Mouse (Mus musculus): Measurements from ENCODE around the gene Ccdc153.
A peak's percentile ranks its signal among the peaks of the same experiment; 100 is the strongest.

The Ccdc153 gene

DNA sequence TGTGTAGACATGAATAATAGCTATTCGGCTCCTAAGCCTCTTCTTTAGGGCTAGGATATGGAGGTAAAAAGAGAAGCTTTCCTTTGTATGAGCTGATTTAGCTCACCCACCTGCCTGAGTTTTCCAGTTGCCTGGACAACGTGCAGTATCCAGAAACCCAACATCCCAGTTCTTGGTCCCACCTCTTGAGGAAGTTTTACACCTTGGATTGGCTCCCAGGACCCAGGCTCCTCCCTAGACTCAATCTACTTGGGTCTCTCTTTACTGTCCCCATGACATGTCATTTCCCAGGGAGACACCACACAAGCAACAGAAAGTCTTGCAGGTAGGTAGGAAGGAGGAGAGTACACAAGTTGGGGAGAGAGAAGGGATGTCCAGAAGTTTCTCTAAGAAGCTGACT lies at the start of gene Ccdc153:
Ccdc153 (plus strand) TSS at position 278 of the 400 bp plus-strand sequence.
- DNase-seq (ENCODE audit: low spot score in 2 of 2): no peak

DNA sequence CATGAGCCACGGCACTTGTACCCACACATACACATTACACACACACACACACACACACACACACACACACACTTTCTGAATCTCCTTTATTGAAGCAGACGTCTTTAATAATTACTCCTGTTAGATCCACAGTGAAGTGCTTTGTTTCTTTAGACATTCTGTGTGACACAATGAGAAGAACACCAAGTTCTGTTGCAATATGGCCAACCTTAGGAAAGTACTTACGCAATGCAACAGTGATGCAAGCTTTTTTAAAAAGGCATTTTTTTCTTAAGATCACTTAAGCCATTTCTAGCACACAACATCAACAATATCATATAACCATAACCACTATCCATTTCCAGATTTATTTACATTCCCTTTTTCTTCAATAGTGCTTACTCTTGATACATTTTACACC lies 49.3 kb upstream of the Ccdc153 start:
- DNase-seq (ENCODE audit: low spot score in 2 of 2): no peak

DNA sequence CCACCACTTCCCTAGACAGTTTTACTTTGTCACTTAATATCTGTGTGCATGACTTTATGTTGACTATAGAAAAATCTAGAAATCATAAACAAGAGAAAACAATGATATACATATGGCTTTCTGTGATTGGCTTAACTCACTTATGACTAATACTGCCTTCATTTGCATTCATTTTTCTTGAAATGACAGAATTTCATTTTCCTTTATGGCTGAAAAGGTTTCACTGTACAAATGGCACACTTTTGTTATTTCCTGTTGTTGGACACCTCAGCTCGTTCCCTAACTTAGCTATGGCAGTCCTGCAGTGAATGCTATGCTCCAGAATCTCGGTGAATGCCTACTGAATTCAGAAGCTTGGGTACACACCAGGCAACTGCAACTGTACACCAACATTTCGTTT lies 48.2 kb upstream of the Ccdc153 start:
- no peak for DNase-seq (ENCODE audit: low spot score in 2 of 2)

DNA sequence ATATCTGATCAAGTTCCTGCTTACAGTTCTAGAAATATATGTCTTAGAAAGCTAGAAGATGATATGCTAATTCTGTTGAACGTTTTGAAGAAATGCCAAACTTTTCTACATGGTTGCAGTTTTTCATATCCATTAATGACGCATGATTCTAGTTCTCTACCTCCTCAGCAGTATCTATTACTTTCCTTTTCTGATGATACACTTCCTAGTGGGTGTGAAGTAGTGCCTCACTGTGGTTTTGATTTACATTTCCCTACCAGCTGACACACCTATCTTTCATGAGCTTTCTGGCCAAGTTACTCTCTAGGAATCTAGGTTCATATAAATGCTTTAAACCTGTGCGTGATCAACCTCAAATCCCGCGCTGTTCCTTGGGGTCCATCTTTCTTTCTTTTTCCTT lies 47.7 kb upstream of the Ccdc153 start:
- DNase-seq (ENCODE audit: low spot score in 2 of 2): no peak

DNA sequence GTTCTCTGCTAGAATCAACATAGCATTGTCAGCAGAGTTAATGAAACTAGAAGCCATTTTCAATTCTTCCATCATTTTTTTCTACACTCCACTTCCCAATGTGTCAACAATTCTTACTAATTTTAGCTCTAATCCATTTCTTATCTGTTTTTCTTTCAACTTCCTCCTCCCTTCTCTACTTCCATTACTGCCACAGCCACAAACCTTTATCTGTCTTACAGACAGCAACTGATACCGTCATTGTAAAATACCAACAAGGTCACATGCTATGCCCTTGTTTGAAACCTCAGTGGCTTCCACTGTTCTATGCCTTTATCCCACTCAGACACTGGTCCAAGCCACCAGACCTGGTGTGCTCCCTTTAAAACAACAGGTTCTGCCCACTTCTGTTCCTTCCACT lies 46.5 kb upstream of the Ccdc153 start:
- DNase-seq (ENCODE audit: low spot score in 2 of 2): no peak

DNA sequence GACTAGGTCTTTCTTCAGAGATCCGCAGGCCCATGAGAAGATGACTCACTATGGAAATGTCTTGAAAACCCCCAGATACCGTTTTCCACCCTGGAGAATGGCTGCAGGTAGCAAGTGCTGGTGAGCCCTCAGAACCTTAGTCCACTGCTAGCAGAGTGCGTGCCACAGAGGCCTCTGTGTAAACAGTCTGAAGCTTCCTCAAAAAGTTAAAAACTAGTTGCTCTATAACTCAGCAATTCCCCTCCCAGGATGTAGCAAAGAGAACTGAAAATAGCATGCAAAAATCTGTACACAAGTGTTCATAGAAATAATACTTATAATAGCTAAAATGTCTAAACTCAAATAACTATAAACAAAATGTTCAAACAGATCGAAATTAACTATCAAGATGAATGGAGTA lies 44.1 kb upstream of the Ccdc153 start:
- no peak for DNase-seq (ENCODE audit: low spot score in 2 of 2)

DNA sequence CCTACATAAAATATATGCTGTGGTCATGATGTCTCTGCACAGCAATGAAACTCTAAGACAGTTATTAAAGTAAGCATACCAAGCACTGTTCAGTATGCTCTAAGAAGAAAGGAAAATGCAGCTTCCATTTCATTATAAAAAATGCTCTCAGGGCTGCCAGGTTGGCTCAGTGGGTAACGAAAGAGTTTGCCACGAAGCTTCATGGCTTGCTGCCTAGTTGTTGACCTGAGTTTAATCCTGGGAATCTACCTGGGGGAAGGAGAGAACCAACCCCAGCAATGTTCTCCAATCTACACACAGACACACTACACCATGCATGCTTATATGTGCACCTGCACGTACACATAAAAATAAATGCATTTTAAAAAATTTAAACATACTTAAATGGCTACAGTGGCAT lies 41.3 kb upstream of the Ccdc153 start:
- DNase-seq (ENCODE audit: low spot score in 2 of 2): no peak

DNA sequence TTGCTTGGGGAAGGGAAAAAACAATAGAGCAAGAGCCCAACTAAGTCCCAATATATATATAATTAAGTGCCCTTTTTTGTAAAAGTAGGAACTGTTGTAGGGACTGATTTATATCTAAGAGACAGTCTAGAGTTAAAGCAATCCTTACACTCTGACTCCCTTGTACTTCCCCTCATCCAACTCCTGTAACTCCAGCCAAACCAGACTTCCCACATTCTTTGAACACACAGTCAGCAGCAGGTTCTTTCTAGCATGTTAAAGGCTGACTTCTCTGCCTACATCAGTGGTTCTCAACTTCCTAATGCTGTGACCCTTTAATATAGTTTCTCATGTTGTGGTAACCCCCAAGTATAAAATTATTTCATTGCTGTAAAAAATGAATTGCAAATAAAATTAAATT lies 40.9 kb upstream of the Ccdc153 start:
- no peak for DNase-seq (ENCODE audit: low spot score in 2 of 2)

DNA sequence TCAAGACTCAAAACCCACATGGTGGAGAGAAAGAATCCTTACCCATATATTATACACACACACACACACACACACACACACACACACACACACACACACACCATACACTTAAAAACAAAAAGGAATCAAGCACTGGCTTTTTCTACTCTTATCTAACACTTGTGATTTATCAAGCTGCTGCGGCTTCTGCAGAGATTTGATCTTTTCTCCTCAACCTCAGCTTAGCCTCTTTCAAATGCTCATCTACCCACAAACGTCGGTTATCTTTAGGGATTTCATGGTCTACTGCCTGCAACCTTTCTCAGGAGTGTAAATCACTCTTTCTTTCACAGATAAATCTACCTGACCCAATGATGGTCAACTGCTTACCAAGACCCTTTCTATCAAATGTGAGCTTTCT lies 40.0 kb upstream of the Ccdc153 start:
- no peak for DNase-seq (ENCODE audit: low spot score in 2 of 2)

DNA sequence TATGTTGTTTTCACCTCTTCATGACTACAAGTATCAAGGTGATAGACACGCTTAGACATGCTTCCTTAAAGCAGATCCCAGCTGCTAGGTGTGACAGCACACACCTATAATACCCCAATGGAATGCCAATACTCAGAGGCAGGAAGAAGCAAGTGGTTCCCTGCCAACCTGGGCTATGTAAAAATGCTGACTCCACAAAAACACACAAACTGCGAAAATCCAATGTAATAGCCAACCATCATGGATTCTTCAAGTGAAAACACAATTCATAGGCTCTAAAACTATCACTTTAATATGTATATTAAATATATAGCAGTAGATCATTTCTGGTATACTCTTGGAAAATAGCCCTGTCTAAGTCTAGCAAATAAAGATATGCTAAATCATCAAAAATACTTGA lies 32.6 kb upstream of the Ccdc153 start:
- no peak for DNase-seq (ENCODE audit: low spot score in 2 of 2)

DNA sequence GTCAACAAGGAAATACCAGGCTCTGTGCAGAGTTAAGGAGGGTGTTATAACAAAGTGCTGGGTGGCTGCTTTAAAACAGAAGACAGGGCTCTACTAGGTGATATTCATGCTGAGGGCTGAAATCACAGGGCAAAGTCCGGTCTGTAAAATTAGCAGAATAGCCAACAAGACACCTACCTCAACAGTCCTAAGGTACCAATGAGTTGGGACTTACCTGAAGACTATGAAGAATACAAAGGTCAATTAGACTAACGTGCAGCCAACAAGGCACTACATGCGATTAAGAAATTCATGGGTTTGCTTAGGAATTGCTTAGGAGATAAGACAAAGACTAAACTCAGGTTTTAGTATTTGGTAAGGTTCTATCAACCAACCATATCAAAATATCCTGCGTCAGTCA lies 31.1 kb upstream of the Ccdc153 start:
- no peak for DNase-seq (ENCODE audit: low spot score in 2 of 2)

DNA sequence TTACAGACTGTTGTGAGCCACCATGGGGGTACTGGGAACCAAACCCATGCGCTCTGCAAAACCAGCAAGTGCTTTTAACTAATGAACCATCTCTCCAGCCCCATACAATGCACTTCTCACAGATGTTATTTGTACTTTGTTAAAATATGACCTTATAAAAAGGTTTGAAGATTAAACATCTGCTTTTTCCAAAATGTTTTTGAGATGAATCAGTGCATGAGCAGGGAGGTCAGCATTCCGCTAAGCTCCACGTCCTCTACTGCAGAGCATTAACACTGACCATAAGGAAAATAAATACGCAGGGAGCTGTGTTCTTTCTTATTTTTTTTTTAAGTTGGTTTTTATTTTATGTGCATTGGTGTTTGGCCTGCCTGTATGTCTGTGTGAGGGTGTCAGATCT lies 28.1 kb upstream of the Ccdc153 start:
- DNase-seq (ENCODE audit: low spot score in 2 of 2): no peak

DNA sequence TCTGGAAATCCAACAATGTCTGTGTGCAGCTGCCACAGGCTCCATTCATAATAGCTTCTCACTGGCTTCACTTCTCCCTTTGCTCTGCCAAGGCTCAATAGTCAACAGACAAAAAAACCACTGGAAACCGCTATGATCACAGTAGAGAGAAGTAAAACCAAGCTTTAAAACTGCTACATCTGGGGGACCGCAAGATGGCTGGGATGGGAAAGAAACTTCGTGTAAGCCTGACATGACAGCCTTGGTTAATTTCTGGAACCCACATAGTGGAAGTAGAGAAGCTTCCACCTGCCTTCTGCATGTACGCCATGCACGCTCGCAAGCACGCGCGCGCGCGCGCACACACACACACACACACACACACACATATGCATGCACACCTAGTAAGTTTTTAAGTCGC lies 26.9 kb upstream of the Ccdc153 start:
- DNase-seq (ENCODE audit: low spot score in 2 of 2): no peak

DNA sequence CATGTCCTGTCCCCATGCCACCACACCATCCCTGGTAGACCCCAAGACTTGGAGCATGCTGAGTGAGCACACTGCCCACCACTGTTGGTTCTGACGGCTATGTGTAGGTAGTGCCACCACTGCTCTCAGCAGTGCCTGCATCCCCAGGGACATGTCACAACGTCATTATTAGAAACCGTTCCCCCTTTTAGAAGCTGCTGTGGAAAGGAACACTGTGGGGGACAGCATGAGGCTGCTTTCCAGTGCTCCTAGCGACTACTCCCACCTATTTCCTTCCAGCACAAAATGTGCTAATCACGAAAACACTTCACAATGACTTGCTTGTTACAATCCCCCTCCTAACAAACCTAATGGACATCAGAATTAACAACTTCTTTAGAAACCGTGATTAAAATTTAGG lies 14.5 kb upstream of the Ccdc153 start:
- no peak for DNase-seq (ENCODE audit: low spot score in 2 of 2)

DNA sequence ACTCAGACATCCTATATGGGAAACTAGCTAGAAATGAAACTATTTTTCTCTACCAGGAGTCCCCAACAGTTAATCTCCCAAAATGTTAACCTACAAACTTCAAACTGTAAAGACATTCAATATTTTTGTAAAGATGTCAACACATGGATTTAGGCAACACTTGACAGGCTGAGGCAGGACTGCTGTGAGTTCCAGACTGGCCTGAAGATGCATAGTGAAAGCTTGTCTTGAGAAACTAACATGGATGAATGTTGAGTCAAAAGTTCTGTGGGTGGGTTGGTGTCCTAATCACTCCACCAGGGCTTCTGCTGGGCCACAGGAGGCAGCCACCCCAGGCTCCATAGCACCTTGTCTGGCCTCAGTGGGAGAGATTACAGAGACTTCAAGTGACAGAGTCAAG lies 8.9 kb upstream of the Ccdc153 start:
- no peak for DNase-seq (ENCODE audit: low spot score in 2 of 2)

DNA sequence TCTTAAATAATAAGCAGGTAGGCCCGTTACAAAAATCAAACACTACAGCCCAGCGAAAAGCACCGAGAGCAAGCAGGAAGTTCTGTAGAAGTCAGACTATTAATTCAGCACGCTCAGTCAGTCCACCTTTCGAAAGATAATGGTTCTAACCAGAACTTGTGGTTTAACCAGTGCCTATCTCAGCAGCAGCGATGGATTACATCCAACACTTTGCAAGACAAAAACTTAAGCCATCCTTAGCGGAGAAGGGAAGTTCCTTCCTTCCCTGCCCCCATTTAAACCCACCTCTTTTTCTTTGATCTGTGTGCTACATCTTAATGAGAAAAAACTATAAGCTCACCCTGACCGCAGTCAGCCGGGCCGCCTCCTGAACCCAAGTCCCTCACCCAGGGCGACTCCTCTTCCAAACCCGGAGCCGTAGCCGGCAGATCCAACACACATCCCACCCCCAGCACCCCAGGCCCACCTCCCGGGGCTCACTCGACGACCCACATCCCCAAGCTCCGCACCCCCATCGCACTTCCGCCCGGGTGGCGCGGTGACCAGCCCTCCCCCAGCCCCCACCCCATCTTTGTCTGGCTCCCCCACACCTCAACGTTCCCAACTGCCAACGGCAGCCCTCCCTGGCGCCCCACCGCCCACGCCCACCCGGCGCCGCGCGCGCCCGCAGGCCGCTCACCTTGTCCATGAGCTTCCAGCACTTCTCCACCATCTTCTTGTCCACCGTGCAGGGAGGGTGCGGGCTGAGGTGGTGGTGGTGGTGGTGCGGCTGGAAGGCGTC lies 7.3 kb upstream of the Ccdc153 start:
- DNase-seq (ENCODE audit: low spot score in 2 of 2): no peak

DNA sequence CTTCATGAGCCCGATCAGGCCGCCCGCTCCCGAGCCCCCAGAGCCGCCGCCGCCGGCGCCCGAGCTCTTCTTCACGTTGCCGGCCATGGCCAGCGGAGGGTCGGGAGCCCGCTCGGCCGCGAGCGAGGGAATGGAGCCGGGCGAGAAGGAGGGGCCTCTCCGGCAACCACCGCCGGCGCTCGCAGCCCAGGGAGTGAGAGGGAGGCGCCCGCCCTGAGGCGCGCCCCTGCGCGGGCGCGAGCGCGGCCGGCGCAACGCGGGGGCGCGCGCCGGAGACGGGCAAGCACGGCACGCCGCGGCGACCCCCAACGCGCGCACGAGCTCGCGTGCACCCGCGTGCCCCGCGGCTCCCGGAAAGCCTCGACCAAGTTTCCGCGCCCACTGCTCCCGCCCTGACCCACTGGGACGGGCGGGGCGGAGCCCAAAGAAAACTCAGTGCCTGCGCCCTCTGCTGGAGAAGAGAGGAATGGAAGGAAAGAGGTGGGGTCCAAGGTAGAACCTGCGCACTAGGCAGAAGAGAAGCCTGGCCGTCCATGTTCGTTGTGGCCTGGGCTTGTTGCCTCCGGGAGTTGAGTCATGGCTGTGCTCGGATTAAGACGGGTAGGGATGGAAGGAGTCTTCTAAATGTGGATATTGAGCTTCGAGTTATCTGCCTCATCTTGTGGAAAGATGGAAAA lies 6.5 kb upstream of the Ccdc153 start, which contains the start of gene Cbl:
Cbl (minus strand) TSS at position 248 of the 677 bp plus-strand sequence.
- DNase-seq (ENCODE audit: low spot score in 2 of 2): peak; percentile 98 to 99

DNA sequence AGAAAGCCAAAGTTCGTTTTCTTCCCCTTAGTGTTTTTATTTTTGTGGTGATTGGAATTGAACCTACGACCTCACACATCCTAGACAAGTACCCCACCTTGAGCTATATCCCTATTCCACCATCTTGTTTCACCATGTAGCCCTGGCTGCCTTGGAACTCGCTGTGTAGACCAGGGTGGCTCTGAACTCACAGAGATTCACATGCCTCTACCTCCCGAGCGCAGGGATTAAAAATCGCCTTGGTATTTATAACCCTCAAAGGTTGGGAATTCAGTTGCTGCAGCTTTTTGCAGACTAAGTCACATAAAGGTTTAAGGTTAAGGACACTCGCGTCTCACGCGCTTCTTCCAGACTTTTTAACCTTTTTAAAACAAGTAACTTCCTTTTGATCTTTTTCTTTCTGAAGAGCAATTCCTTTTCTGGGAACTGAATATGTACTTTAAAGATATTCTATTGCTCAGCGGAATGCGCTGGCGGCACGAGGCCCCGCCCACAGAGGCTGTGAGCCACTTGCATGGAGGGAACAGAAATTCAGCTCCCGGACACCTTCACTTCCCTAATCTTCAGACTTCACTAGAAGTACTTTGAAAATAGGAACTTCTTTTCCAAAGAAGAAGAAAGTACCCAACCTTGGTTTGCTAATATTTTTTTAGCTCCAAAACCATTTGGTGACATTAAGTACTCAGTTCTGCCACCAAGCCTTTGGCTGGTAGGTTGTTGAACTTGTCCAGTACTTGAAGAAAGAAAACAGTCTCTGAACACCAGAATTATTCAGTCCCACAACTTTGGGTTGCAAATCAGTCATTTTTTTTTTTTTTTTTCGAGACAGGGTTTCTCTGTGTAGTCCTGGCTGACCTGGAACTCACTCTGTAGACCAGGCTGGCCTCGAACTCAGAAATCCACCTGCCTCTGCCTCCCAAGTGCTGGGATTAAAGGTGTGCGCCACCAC lies 5.7 kb upstream of the Ccdc153 start:
- no peak for DNase-seq (ENCODE audit: low spot score in 2 of 2)

DNA sequence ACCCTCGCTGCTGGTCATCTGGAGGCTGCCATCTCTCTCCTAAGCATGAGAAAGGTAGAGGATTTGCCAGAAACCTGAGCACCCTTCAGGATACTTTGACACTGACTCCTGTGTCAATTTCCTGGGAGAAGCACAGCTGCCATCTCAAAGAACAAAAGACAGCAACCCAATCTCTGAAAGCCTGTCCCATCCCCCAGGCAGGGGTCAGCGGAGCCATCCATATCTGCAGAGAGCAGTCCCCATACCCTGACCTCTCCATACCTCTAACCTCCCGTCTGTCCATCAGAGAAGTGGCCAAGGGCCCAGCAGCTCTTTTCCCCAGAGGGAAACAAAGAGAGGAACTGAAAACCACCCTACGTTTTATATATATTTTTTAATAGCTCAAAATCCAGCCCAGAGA lies 3.9 kb upstream of the Ccdc153 start:
- DNase-seq (ENCODE audit: low spot score in 2 of 2): no peak

DNA sequence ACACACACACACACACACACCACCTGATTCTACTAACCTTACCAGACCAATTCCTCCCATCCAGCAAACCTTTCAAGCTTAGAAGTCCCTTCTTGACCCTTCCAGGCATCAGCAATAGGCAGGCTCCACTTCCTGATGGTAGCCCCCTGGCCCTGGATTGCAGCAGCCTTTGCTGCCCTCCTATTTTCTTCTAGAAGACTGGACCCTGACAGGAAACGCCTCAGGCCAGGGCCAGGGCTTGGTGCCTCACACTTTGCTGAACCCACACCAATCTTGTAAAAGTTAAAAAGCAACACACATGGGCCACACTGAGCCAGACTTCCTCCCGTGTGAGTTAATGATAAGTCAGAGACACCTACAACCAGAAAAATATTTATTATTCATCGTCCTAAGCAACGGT lies 3.3 kb upstream of the Ccdc153 start:
- DNase-seq (ENCODE audit: low spot score in 2 of 2): no peak

DNA sequence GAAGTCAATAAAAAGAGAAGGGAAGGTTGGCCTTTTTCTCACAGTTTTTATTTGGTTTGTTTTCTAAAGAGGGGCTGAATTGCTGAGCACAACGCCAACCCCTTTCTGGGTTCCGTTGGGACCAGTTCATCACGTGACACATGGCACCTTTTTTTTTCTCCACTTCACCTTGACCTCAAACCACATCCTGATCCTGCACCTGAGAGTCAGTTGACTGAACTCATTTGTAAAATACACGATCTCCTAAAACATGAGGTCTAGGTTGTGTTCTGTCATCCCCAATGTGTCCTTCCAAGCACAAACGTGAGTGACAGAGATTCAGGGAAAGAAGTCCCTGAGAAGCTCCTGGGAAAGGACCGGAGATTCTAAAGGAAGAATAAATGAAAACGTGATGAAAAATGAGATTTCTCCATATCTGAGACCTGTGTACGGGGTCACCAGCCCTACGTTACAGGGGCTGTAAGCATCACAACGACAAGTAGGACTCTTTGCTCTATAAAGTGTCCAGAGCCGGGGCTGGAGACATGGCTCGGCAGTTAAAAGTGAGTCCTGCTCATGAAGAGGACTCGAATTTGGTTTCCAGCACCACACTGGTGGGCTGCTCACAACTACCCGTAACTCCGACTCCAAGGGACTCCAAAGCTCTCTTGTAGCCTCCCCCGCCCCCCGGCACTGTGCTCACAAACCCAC lies 1.8 kb upstream of the Ccdc153 start:
- no peak for DNase-seq (ENCODE audit: low spot score in 2 of 2)

DNA sequence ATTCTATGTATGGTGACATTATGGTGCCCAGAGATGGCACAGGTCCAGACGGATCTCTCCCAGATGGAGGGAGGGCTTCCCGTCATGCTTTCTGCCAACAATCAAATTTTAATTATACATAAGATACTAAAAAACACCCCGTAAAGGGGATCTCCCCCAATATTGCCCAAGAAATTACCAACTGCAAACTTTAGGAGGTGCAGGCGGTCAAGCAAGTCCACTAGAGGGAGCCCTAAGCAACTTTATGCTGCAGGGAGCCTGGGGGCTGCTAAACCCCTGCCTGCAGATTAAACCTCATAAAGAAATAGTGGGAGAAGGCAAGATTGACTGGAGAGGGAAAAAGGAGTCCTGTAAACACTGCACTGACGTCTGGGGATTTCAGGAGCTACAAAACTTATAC lies 1.0 kb upstream of the Ccdc153 start:
- peak in 1 of 2 experiments; percentile 39 for DNase-seq (ENCODE audit: low spot score in 2 of 2)
